Mouse (Mus musculus) brain, adult 10 weeks (tissue): Measurements from ENCODE around the gene Sema3e. TPM values are rescaled to one million over a fixed set of nuclear protein-coding genes. Genes with fewer than 3 reads are reported as not detected.

Experiments
- polyA plus RNA-seq: library from polyadenylated mRNA; stranded (reverse); fragments of 350-450 nt; fragmentation: Illumina TruSeq; extraction: RNeasy Lipid Tissue Mini Kit (QIAGEN cat#74804); gene quantifications from one replicate; pipeline ENCODE4 v1.2.3, GENCODE M21; 2015; ENCODE audit warnings: low read depth, low replicate concordance

Gene Sema3e
- polyA plus RNA-seq = 14.4 TPM

DNA sequence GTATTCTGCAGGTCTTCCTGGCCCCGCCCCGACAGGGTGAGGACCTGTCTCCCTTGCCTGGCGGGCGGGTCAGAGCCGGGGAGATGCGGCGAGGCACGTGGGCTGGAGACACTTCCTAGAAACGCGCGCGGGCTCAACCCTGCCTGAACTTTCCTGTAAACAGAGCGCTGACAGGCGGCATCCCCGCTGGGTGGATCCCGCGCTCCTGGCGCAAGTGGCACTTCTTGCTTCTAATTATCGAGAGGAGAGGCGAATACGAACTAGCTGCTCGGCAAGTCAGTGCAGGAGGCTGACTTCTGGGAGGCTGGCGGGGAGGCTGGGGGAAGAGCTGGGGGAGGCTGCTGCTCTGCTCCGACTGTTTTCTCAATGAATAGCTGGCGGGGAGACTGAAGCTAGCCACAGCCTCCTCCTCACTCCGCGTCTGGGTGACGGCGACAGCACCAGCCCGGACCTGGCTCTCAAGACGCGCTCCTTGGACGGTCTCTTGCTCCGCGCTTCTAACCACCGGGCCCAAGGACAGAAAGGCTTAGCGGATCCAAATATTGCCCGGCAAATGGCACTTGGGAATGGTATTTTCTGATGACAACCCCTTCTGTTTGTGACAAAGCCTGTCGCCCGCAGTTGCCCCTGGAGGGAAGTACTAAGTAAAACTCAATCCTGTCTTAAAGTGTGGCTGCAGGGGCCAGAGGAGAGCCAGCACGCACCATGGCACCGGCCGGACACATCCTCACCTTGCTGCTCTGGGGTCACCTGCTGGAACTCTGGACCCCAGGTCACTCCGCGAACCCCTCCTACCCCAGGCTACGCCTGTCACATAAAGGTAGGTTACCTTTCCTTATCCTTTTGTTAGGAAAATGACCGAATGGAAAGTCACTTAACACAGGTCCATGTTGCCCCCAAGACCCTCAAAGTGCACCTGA, at the start of gene Sema3e:
Sema3e (plus strand) TSS at position 72 of the 920 bp plus-strand sequence.

Other genes starting within 250 kb of the Sema3e start
- gene Speer3, start 233.7 kb upstream of the Sema3e start, polyA plus RNA-seq = not detected